Mouse (Mus musculus) Patski (cell line): ENCODE measurements around the gene Usp2. TPM values are rescaled to one million over a fixed set of nuclear protein-coding genes. Genes with fewer than 3 reads are reported as not detected.

Experiments used
- ATAC-seq: fragments of 100-300 bp; one replicate; pipeline ENCODE4 v1.8.0; 2021
- CTCF ChIA-PET: fragments of 350-600 bp; sonication (Branson Sonifier 250); formaldehyde crosslinking; loops from one replicate; lab custom pipeline; 2022; ENCODE audit warnings: inconsistent platforms; lab: Charles Lee
- POLR2A ChIA-PET: fragments of 350-600 bp; sonication (Branson Sonifier 250); formaldehyde crosslinking; loops from one replicate; lab custom pipeline; 2022; ENCODE audit warnings: antibody characterized with exemption, inconsistent platforms; lab: Charles Lee
- DNase-seq: peaks from one replicate; pipeline ENCODE4 v3.0.0-alpha.2; 2011; ENCODE audit warnings: low read depth, low spot score
- H3K27me3 ChIP-seq: fragments of 371-371 bp; one replicate; pipeline ENCODE4 v1.5.1; 2021
- CTCF ChIP-seq: fragments of 100-300 bp; IDR thresholded peaks from one replicate; pipeline ENCODE4 v1.5.1; 2021
- in situ Hi-C: fragments of 300-500 bp; cut with MboI; formaldehyde crosslinking; loops from 3 replicates; pipeline ENCODE4 v1.11.1; 2018; ENCODE audit warnings: low pct_unique_long_range_greater_than_20kb, mixed read lengths
- polyA plus RNA-seq: library from polyadenylated mRNA; unstranded; gene quantifications from one replicate; pipeline ENCODE4 v1.2.3, GENCODE M21; 2021

Usp2 gene
- polyA plus RNA-seq, 1 experiment from 2014 or later, result 1.7 TPM

DNA sequence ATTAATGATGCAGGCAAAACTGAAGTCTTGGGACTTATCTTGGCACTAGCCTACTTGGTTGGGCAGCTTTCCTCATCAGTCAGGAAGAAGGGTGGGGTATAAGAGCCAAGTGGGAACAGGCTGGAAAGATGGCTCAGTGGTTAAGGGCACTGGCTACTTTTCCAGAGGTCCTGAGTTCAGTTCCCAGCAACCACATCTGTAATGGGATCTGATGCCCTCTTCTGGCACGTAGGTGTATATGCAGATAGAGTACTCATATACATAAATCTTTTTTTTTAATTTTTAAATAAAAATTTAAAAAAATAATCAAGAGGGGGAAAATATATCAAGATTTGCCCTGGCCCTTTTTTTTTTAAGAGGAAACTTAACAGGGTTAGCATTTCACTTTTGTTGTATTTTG lies 1.6 kb upstream of the Usp2 start:
- no peak for TF ChIP-seq CTCF
- no peaks in the 10 kb centered on the region for H3K27me3 ChIP-seq
- CTCF ChIA-PET, result interaction anchor here (1.2 to 2.4 kb wide), 3 partner anchors 11 to 84 kb away, joined by 3 to 11 read pairs (median 3); no protein-coding TSS in a partner anchor
- POLR2A ChIA-PET, result no interaction called here
- in situ Hi-C loops, result loop anchor here (5.0 kb wide), 1 partner anchor 78 kb away; no protein-coding TSS in a partner anchor
- ATAC-seq, result no peak
- no peak for DNase-seq

GRCm38 (mm10) chr9:44067241-44067959 lies 579 bp downstream of the Usp2 start:
- DNase-seq (no peak), ATAC-seq (no peak)
- H3K27me3 ChIP-seq, result no peaks in the 10 kb centered on the region
- POLR2A ChIA-PET, result interaction anchor here (2.1 kb wide), 1 partner anchor 27 kb away, joined by 4 read pairs; no protein-coding TSS in a partner anchor
- in situ Hi-C loops, result loop anchor here (5.0 kb wide), 1 partner anchor 80 kb away; no protein-coding TSS in a partner anchor
- TF ChIP-seq CTCF, result no peak
- CTCF ChIA-PET, result interaction anchor here (0.9 to 1.7 kb wide), 8 partner anchors 9 to 52 kb away, joined by 3 to 9 read pairs (median 4); partner anchors contain the start of genes Gm49380 and Rnf26

DNA sequence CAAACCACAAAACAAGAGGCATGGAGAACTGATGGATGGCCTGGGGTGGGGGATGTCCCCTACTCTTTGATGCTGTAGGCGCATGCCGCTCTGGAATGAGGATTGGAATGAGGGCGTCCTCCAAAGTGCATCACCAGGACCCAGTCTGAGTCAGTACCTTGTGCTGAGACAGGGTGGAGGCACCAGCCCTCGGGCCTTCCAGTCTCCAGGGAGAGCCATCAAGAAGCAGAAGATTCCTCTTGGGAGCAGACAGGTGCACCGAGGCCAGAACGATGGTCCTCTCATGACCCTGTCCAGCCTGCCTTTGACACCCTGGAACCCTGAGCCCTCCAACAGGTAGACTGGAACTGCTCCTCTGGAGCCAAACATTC lies 1.1 kb downstream of the Usp2 start:
- ChIA-PET CTCF (interaction anchor here (0.9 to 1.7 kb wide), 9 partner anchors 9 to 84 kb away, joined by 3 to 9 read pairs (median 4); partner anchors contain the start of genes Gm49380 and Rnf26), POLR2A (interaction anchor here (2.1 kb wide), 1 partner anchor 26 kb away, joined by 4 read pairs; no protein-coding TSS in a partner anchor)
- no peaks in the 10 kb centered on the region for H3K27me3 ChIP-seq
- in situ Hi-C loops, result loop anchor here (5.0 kb wide), 1 partner anchor 81 kb away; no protein-coding TSS in a partner anchor
- ATAC-seq (no peak), DNase-seq (no peak)
- no peak for TF ChIP-seq CTCF

DNA sequence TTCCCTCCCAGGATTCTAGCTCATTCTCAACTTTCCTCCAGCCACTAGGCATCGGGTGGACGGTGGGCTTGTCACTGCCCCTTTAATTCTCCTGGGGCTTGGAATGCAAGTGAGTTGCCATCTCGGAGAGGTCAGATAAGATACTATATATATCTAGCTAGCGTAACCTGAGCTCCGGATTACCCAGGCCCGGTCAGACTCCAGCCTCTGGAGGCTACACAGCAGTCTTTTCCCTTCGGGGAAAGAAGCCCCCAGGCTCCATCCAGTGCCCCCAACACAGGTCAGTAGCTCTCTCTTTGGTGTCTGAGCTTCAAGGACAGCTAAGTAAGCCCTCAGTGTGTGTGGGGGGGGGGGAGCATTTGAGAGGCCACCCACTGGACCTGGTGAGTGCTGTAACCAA lies 2.4 kb downstream of the Usp2 start:
- CTCF ChIA-PET, result interaction anchor here (0.8 to 1.3 kb wide), 4 partner anchors 15 to 85 kb away, joined by 3 to 8 read pairs (median 4); no protein-coding TSS in a partner anchor
- DNase-seq, result no peak
- no peaks in the 10 kb centered on the region for H3K27me3 ChIP-seq
- POLR2A ChIA-PET, result interaction anchor here (0.6 kb wide), 1 partner anchor 1021 kb away, joined by 5 read pairs; no protein-coding TSS in a partner anchor
- no peak for ATAC-seq
- TF ChIP-seq CTCF, result no peak
- in situ Hi-C loops, result loop anchor here (5.0 kb wide), 1 partner anchor 82 kb away; no protein-coding TSS in a partner anchor

GRCm38 (mm10) chr9:44070113-44070843 lies 3.5 kb downstream of the Usp2 start:
- CTCF ChIA-PET, result interaction anchor here (0.8 to 0.9 kb wide), 2 partner anchors 24 to 29 kb away, joined by 3 to 4 read pairs; no protein-coding TSS in a partner anchor
- no peaks in the 10 kb centered on the region for H3K27me3 ChIP-seq
- DNase-seq (no peak), ATAC-seq (no peak)
- POLR2A ChIA-PET, result interaction anchor here (1.5 kb wide), 1 partner anchor 17 kb away, joined by 5 read pairs; no protein-coding TSS in a partner anchor
- in situ Hi-C loops, result no loop called here
- no peak for TF ChIP-seq CTCF

- TF ChIP-seq CTCF, result no peak
- DNase-seq (no peak), ATAC-seq (no peak)
- no peaks in the 10 kb centered on the region for H3K27me3 ChIP-seq
- ChIA-PET CTCF (interaction anchor here (0.8 to 0.9 kb wide), 2 partner anchors 23 to 29 kb away, joined by 3 to 4 read pairs; no protein-coding TSS in a partner anchor), POLR2A (interaction anchor here (1.5 kb wide), 1 partner anchor 17 kb away, joined by 5 read pairs; no protein-coding TSS in a partner anchor)
- in situ Hi-C loops, result no loop called here
Observed at GRCm38 (mm10) chr9:44070844-44071231, 4.0 kb downstream of the Usp2 start.

GRCm38 (mm10) chr9:44071914-44072598 lies 5.2 kb downstream of the Usp2 start:
- CTCF ChIA-PET, result no interaction called here
- no peak for ATAC-seq
- POLR2A ChIA-PET, result interaction anchor here (0.7 kb wide), 1 partner anchor 34 kb away, joined by 3 read pairs; no protein-coding TSS in a partner anchor
- DNase-seq, result no peak
- in situ Hi-C loops, result no loop called here
- TF ChIP-seq CTCF, result no peak
- no peaks in the 10 kb centered on the region for H3K27me3 ChIP-seq

DNA sequence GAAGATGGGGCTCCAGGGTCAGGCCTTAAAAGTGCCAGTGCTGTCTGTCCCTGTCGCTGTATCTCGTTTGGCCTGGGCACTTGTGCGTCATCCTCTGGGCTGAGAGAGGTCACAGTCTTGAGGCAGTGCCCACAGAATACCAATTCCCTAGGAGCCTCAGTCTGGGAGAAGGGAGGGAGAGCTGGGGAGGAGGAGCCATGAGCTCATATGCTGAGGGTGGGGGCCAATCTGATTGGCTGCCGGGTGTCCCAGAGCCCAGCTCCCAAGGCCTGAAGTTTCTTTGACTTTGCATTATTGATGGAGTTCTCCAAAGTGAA lies 5.7 kb downstream of the Usp2 start:
- POLR2A ChIA-PET, result no interaction called here
- in situ Hi-C loops, result no loop called here
- H3K27me3 ChIP-seq, result no peaks in the 10 kb centered on the region
- no peak for TF ChIP-seq CTCF
- ATAC-seq, result no peak
- CTCF ChIA-PET, result no interaction called here
- no peak for DNase-seq

DNA sequence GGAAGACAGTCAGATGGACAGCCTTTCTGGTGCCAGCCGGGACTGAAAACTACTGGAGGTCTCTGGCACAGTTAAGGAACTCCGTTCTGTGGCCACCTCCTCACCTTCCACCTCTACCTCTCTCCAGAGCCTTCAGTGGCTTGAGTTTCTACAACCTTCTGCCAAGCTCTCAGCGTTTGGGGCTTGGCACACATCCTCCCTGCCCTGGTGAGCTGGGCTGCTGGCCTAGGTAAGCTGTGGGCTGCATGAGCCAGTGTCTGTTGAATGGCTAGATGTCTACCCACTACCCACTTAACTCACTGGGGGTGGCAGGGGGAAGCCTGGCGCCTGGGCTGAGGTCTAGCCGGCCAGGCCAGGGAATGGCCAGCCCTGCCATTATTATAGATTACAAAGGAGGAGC lies 6.3 kb downstream of the Usp2 start:
- POLR2A ChIA-PET, result no interaction called here
- H3K27me3 ChIP-seq, result no peaks in the 10 kb centered on the region
- in situ Hi-C loops, result no loop called here
- ATAC-seq (no peak), DNase-seq (no peak)
- TF ChIP-seq CTCF, result no peak
- CTCF ChIA-PET, result no interaction called here
